Mouse (Mus musculus) CH12.LX (cell line): ENCODE results near the gene Slc11a1. TPM values are rescaled to one million over a fixed set of nuclear protein-coding genes. Genes with fewer than 3 reads are reported as not detected.

Source experiments
- DNase-seq: peaks from one replicate; pipeline ENCODE4 v3.0.0-alpha.2; 2013; ENCODE audit errors: extremely low read depth
- H3K27ac ChIP-seq: 2 replicates; pipeline ENCODE4 v1.5.1; 2012; ENCODE audit warnings: low read depth, mild to moderate bottlenecking, control low read depth, moderate library complexity; ENCODE audit not compliant: insufficient read depth
- H3K27me3 ChIP-seq: replicated peaks from 2 replicates; pipeline ENCODE3; 2012; ENCODE audit warnings: inconsistent platforms
- H3K36me3 ChIP-seq, 2 experiments: replicated peaks in 1 of 2; 2 replicates each; pipeline versions ENCODE3 to v1.6.1; 2012; ENCODE audit warnings: inconsistent platforms in 1 of 2, low read length in 1 of 2, mild to moderate bottlenecking in 1 of 2, mixed read lengths in 1 of 2, moderate library complexity in 1 of 2; ENCODE audit not compliant: control insufficient read depth in 1 of 2, insufficient read depth in 1 of 2
- H3K4me1 ChIP-seq, 2 experiments: 2 replicates each; pipeline ENCODE4 v1.6.1; 2012; ENCODE audit warnings: inconsistent platforms in 1 of 2, moderate library complexity in 1 of 2; ENCODE audit not compliant: insufficient read depth in 2 of 2, control insufficient read depth in 1 of 2
- H3K4me2 ChIP-seq: 2 replicates; pipeline ENCODE4 v1.6.1; 2012; ENCODE audit warnings: low read depth, mild to moderate bottlenecking, control low read depth; ENCODE audit not compliant: poor library complexity, insufficient read depth, severe bottlenecking
- H3K4me3 ChIP-seq, 3 experiments: fragments of 150-350 bp in 1 of 3; sonication (generic) in 1 of 3; replicated peaks in 1 of 3; 2 replicates each; pipeline versions ENCODE3 to v1.5.1; 2011 to 2012; ENCODE audit warnings: low read depth in 2 of 3, low read length in 2 of 3, mild to moderate bottlenecking in 2 of 3, moderate library complexity in 2 of 3, control low read depth in 1 of 3, improper control_type of control experiment in 1 of 3, inconsistent platforms in 1 of 3, mixed read lengths in 1 of 3; ENCODE audit not compliant: poor library complexity in 1 of 3
- H3K79me2 ChIP-seq: replicated peaks from 2 replicates; pipeline ENCODE4 v1.6.1; 2012; ENCODE audit warnings: mild to moderate bottlenecking, moderate library complexity; ENCODE audit not compliant: control insufficient read depth, poor library complexity, insufficient read depth, severe bottlenecking; ENCODE audit errors: extremely low read depth
- H3K9ac ChIP-seq: 2 replicates; pipeline ENCODE4 v1.6.1; 2012; ENCODE audit warnings: low read depth, mild to moderate bottlenecking, control low read depth, moderate library complexity; ENCODE audit not compliant: insufficient read depth
- H3K9me3 ChIP-seq: replicated peaks from 2 replicates; pipeline ENCODE3; 2012; ENCODE audit warnings: low read length, inconsistent platforms, mixed read lengths
- E2F4 ChIP-seq: IDR thresholded peaks from 2 replicates; pipeline ENCODE4 v1.6.1; 2011; ENCODE audit warnings: low read depth, low read length, improper control_type of control experiment; ENCODE audit not compliant: insufficient replicate concordance
- IRF4 ChIP-seq: IDR thresholded peaks from 2 replicates; pipeline ENCODE4 v1.6.1; 2014; ENCODE audit warnings: low read depth, mild to moderate bottlenecking, inconsistent platforms, low read length, improper control_type of control experiment
- JUN ChIP-seq: IDR thresholded peaks from 2 replicates; pipeline ENCODE4 v1.6.1; 2011; ENCODE audit warnings: low read depth, mild to moderate bottlenecking, low read length, improper control_type of control experiment, moderate library complexity; ENCODE audit not compliant: insufficient read depth
- MAFK ChIP-seq: IDR thresholded peaks from 2 replicates; pipeline ENCODE4 v1.6.1; 2011; ENCODE audit warnings: low read length, improper control_type of control experiment; ENCODE audit not compliant: insufficient replicate concordance
- NELFE ChIP-seq: IDR thresholded peaks from 2 replicates; pipeline ENCODE4 v1.6.1; 2011; ENCODE audit warnings: low read depth, low read length, improper control_type of control experiment
- NRF1 ChIP-seq: IDR thresholded peaks from 2 replicates; pipeline ENCODE4 v1.6.1; 2014; ENCODE audit warnings: low read depth, mild to moderate bottlenecking, inconsistent platforms, low read length, improper control_type of control experiment, moderate library complexity
- POLR2A ChIP-seq: IDR thresholded peaks from 2 replicates; pipeline ENCODE4 v1.6.1; 2011; ENCODE audit warnings: low read depth, mild to moderate bottlenecking, improper control_type of control experiment, low read length
- POLR2AphosphoS2 ChIP-seq: IDR thresholded peaks from 2 replicates; pipeline ENCODE4 v1.6.1; 2011; ENCODE audit warnings: low read depth, low read length, improper control_type of control experiment
- RAD21 ChIP-seq: IDR thresholded peaks from 2 replicates; pipeline ENCODE4 v1.6.1; 2011; ENCODE audit warnings: low read depth, mild to moderate bottlenecking, low read length, improper control_type of control experiment, moderate library complexity
- SIN3A ChIP-seq: IDR thresholded peaks from 2 replicates; pipeline ENCODE4 v1.6.1; 2012; ENCODE audit warnings: low read length, improper control_type of control experiment, inconsistent platforms
- TBP ChIP-seq: conservative IDR thresholded peaks from 2 replicates; pipeline ENCODE4 v1.6.1; 2011; ENCODE audit warnings: low read depth, low read length, improper control_type of control experiment
- TCF12 ChIP-seq: IDR thresholded peaks from 2 replicates; pipeline ENCODE4 v1.6.1; 2014; ENCODE audit warnings: low read depth, mild to moderate bottlenecking, inconsistent platforms, low read length, improper control_type of control experiment
- USF2 ChIP-seq: conservative IDR thresholded peaks from 2 replicates; pipeline ENCODE4 v1.6.1; 2011; ENCODE audit warnings: low read depth, low read length, improper control_type of control experiment
- ZNF384 ChIP-seq: IDR thresholded peaks from 2 replicates; pipeline ENCODE4 v1.6.1; 2012; ENCODE audit warnings: low read depth, low read length, improper control_type of control experiment, inconsistent platforms
- dilution Hi-C: fragments of 300-500 bp; cut with MboI; formaldehyde crosslinking; loops from 2 replicates; pipeline ENCODE4 v1.14.3; 2020; ENCODE audit warnings: low sequenced_read_pairs; ENCODE audit not compliant: extremely low pct_unique_long_range_greater_than_20kb, extremely low pct_ligation_motif_present
- in situ Hi-C: fragments of 300-500 bp; cut with MboI; formaldehyde crosslinking; loops from 3 replicates; pipeline ENCODE4 v1.14.3; 2019; ENCODE audit warnings: low sequenced_read_pairs, low pct_ligation_motif_present, low pct_unique_long_range_greater_than_20kb, mixed read lengths
- polyA plus RNA-seq: library from polyadenylated mRNA; unstranded; fragments of >175 nt; gene quantifications from 2 replicates; pipeline ENCODE4 v1.2.1, GENCODE M21; 2012; ENCODE audit warnings: low read depth; ENCODE audit not compliant: insufficient read length
- total RNA-seq, 2 experiments: library from RNA; depleted of rRNA; stranded (reverse); fragments of 300-350 nt in 1 of 2; fragments of >200 nt in 1 of 2; gene quantifications; 2 replicates each; pipeline ENCODE4 v1.2.3; 2012 to 2014

The Slc11a1 gene
- total and polyA plus RNA-seq, 3 experiments, result 17.0 to 96.4 (median 35.7) TPM

DNA sequence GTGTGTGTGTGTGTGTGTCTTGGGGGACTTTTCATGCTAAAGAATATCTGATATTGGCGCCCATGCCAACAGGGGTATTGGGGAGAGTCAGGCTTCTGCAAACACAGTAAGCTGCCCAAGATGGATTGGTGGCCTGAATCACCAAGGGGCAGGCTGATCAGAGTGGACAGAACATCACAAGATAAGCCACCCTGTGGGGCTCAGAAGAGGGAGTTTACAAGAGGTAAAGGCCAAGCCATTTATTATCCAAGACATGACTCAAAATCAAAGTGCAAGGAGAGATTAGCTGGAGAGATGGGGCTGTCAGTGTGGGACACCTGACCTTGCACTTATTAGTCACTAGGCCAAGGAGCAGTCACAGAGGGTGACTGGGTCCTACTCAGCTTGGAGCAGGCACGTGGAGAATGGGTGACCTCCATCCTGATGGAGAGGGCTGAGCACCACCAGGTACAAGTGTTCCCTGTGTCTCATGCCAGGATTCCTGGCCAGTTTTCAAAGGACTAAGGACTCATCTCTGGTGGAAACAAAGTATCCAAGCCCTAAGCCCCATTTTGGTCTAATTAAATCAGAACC lies 36.8 kb downstream of the Slc11a1 start:
- H3K9ac ChIP-seq, result no peak overlapping the region
- DNase-seq, result no peak
- TF ChIP-seq IRF4, result no peak
- no peak for TF ChIP-seq ZNF384
- TF ChIP-seq TBP, result no peak
- no peak for TF ChIP-seq TCF12
- no peak for TF ChIP-seq USF2
- no peak for TF ChIP-seq POLR2A
- TF ChIP-seq NELFE, result no peak
- no peak for TF ChIP-seq POLR2AphosphoS2
- no peak for TF ChIP-seq JUN
- no peak for TF ChIP-seq RAD21
- TF ChIP-seq SIN3A, result no peak
- TF ChIP-seq E2F4, result no peak
- no peak for TF ChIP-seq MAFK
- no peak for TF ChIP-seq NRF1
- TF ChIP-seq, all 38 proteins: peak for 0
- no peaks in the 10 kb centered on the region for H3K79me2 ChIP-seq
- H3K9me3 ChIP-seq, result no peaks in the 10 kb centered on the region
- in situ Hi-C loops, result no loop called here
- no peaks in the 10 kb centered on the region for H3K36me3 ChIP-seq
- H3K27ac ChIP-seq, result no peak overlapping the region
- dilution Hi-C loops, result no loop called here
- H3K4me3 ChIP-seq, result no peak overlapping the region
- H3K4me2 ChIP-seq, result no peak overlapping the region
- H3K27me3 ChIP-seq, result no peaks in the 10 kb centered on the region
- H3K4me1 ChIP-seq, result peaks cover 0 to 10% of the 10 kb centered on the region in 2 experiments; a peak in 2 of 4 replicates

DNA sequence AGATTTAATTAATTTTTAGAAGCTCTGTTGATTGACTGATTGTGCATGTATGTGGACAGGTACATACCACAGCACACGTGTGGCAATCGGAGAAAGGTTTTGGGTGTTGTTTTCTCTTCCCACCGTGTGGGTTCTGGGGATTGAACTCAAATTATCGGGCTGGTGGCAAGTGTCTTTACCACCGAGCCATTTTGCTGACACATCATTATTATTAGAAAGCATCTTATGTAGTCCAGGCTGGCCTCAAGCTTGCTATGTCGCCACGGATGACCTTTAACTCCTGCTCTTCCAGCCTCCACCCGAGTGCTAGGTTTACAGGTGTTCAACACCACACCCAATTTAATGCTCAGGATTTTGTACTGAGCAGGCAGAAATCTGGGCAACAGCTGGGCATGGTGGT lies 37.7 kb downstream of the Slc11a1 start:
- in situ Hi-C loops (no loop called here), dilution Hi-C loops (no loop called here)
- DNase-seq, result no peak
- peaks cover 0 to 10% of the 10 kb centered on the region in 2 experiments; a peak in 2 of 4 replicates for H3K4me1 ChIP-seq
- no peak overlapping the region for H3K4me3 ChIP-seq
- H3K4me2 ChIP-seq, result no peak overlapping the region
- H3K27ac ChIP-seq, result no peak overlapping the region
- H3K36me3 ChIP-seq, result no peaks in the 10 kb centered on the region
- no peaks in the 10 kb centered on the region for H3K79me2 ChIP-seq
- no peaks in the 10 kb centered on the region for H3K27me3 ChIP-seq
- no peak overlapping the region for H3K9ac ChIP-seq
- no peaks in the 10 kb centered on the region for H3K9me3 ChIP-seq
- peak; percentile 79 for TF ChIP-seq MAFK
- no peak for TF ChIP-seq POLR2A
- TF ChIP-seq, all 38 proteins: peak for 1
